Mouse (Mus musculus): ENCODE results near the gene Srrm2.
A peak's percentile ranks its signal among the peaks of the same experiment; 100 is the strongest.

- TF ChIP-seq CTCF (IDR thresholded peaks at IDR 0.05; ENCODE audit: insufficient read depth, low read length) (peak; percentile 63), POLR2A (IDR thresholded peaks at IDR 0.05; ENCODE audit: borderline replicate concordance, extremely low read depth, low read depth, low read length) (no peak)
These were observed 60.8 kb downstream of the Srrm2 start for GRCm38 (mm10) chr17:23850853-23851749.
